Mouse (Mus musculus): ENCODE results near the gene P4hb. TPM values are rescaled to one million over a fixed set of nuclear protein-coding genes. Genes with fewer than 3 reads are reported as not detected.
A peak's percentile ranks its signal among the peaks of the same experiment; 100 is the strongest.

The P4hb gene
- polyA plus RNA-seq, 1 experiment = 23.2 TPM

DNA sequence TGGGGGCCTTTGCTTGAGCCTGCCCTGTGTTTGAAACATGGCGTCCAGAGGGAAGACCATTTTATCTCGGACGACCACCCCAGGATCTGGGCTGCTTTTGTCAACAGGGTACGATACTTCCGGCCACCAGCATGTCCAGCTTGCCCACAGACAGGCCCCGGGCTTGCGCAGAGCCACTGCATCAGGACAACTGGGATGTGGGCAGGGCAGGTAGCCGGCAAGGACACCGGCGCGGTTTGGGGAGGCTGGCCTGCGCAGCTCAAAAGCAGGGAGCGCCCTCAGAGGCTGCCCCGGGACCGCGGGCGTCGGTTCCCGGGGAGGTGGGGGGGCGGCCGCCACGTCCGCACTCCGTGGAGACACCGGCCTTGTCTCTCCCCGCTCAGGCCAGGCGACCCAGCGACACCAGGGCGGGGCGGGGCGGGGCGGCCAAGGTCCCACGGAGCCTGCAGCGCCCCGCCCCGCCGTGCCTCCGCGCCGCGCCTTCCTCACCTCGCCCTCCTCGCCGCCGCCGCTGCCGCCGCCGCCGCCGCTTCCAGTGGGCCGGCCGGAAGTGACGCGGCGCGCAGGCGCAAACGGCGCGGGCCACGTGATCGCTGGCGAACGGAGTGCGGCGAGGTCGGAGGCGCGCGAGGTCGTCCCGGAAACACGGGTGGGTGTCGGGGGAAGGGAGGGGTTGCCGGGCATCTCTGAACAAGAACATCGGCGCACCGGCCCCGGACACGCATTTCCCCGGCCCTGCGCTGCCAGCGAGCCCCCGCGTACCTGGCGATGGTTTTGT is 23.7 kb downstream of the P4hb start, which contains the start of gene Mcrip1:
Gene Mcrip1, minus strand, starts transcription at position 560 of the 778 bp plus-strand sequence.
- Histone ChIP-seq H3K4me1 (ENCODE audit: control insufficient read depth) (peaks cover 35% of the 10 kb centered on the region), H3K27me3 (ENCODE audit: control insufficient read depth) (no peaks in the 10 kb centered on the region), H3K36me3 (ENCODE audit: control insufficient read depth) (peaks cover 7% of the 10 kb centered on the region), H3K9me3 (ENCODE audit: control insufficient read depth, low read length) (no peaks in the 10 kb centered on the region), H3K4me3 (replicated peaks) (peak within 1 kb of the TSS; percentile 80)
- TF ChIP-seq TAL1 (IDR thresholded peaks at IDR 0.05; ENCODE audit: low read length) (no peak), GATA1 (IDR thresholded peaks at IDR 0.05; ENCODE audit: low read length) (no peak)

DNA sequence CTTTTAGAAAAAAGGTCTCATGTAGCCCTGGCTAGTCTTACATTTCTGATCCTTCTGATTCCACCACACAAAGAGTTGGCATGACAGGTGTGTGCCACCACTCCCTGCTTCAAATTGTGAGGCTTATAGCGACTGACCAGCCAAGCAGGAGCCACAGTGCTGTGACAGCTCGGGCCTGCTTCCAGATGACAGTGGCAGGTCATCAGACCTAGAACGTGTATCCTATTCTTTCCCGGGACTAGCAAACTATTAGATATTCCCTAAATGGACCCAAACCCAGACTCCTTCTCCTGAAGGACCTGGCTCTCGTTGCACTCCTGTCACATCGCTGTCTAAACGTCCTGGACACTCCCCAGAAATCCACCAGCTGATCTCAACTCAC is 24.3 kb downstream of the P4hb start:
- Histone ChIP-seq H3K36me3 (ENCODE audit: control insufficient read depth) (peaks cover 13% of the 10 kb centered on the region), H3K4me1 (ENCODE audit: control insufficient read depth) (peaks cover 35% of the 10 kb centered on the region), H3K4me3 (replicated peaks) (peak overlapping the region; percentile 80), H3K27me3 (ENCODE audit: control insufficient read depth) (no peaks in the 10 kb centered on the region), H3K9me3 (ENCODE audit: control insufficient read depth, low read length) (no peaks in the 10 kb centered on the region)
- TF ChIP-seq GATA1 (IDR thresholded peaks at IDR 0.05; ENCODE audit: low read length) (no peak), TAL1 (IDR thresholded peaks at IDR 0.05; ENCODE audit: low read length) (no peak)

DNA sequence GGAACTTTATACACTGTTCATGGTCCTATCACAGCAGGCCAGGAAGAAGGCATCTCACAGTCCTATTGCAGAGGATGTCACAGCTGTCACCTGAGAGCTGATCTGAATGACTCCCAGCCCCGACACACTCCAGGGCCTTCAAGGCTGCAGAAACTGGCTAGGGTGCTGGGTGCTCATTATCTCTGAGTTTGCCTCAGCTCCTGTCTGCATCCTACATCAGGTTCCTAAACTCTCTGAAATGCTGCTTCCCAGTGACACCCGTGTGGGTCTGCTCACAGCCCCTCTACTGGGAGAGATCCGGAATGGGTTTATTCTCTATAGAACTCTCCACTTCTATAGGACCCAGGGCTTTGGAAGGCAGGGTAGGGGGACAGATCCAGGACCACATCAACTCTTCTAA is 24.8 kb downstream of the P4hb start:
- Histone ChIP-seq H3K36me3 (ENCODE audit: control insufficient read depth) (peaks cover 17% of the 10 kb centered on the region), H3K27me3 (ENCODE audit: control insufficient read depth) (no peaks in the 10 kb centered on the region), H3K4me1 (ENCODE audit: control insufficient read depth) (peaks cover 35% of the 10 kb centered on the region), H3K9me3 (ENCODE audit: control insufficient read depth, low read length) (no peaks in the 10 kb centered on the region), H3K4me3 (replicated peaks) (peak overlapping the region; percentile 3)
- TF ChIP-seq GATA1 (IDR thresholded peaks at IDR 0.05; ENCODE audit: low read length) (no peak), TAL1 (IDR thresholded peaks at IDR 0.05; ENCODE audit: low read length) (no peak)

DNA sequence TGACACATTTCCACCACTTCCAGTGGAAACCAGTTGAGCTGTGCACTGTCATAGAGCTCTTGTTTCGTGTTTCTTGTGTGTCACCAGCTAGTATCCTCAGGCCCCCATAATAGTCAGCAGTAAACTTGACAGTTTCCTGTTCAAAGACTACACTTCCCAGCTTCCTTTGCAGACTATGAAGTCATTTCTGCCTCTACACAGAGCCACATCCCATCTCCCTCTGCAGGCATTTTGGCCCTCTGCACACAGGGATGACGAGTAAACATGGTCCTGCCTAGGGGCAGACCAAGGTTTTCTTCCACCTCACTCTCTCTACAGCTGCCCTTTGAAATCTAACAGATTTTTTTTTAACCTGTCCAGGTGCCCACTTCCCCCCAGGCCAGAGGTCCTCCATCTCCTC is 25.6 kb downstream of the P4hb start:
- Histone ChIP-seq H3K36me3 (ENCODE audit: control insufficient read depth) (peaks cover 25% of the 10 kb centered on the region), H3K4me3 (replicated peaks) (no peak overlapping the region), H3K4me1 (ENCODE audit: control insufficient read depth) (peaks cover 35% of the 10 kb centered on the region), H3K27me3 (ENCODE audit: control insufficient read depth) (no peaks in the 10 kb centered on the region), H3K9me3 (ENCODE audit: control insufficient read depth, low read length) (no peaks in the 10 kb centered on the region)
- TF ChIP-seq GATA1 (IDR thresholded peaks at IDR 0.05; ENCODE audit: low read length) (no peak), TAL1 (IDR thresholded peaks at IDR 0.05; ENCODE audit: low read length) (no peak)

DNA sequence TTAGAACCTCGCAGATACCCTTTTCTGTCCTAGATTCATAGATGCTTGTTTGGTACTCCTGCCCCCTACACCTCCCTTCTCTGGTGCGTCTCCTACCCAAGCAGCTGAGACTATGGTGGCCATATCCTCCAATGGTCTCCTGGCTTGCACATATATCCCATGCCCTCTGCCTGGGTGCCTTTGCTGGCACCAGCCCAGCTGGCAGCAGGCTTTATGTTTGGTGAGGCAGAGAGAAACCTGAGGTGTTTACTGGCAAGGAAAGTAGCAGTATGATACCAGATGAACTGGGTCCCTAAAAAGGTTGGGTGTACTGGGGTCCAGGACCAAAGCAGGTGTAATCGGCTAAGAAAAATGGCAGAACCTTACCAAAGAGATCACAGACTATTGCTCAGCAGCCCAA is 27.1 kb downstream of the P4hb start:
- no peak overlapping the region for H3K4me3 ChIP-seq (replicated peaks)
- no peaks in the 10 kb centered on the region for H3K9me3 ChIP-seq (ENCODE audit: control insufficient read depth, low read length)
- no peak for TF ChIP-seq GATA1 (IDR thresholded peaks at IDR 0.05; ENCODE audit: low read length)
- TF ChIP-seq TAL1 (IDR thresholded peaks at IDR 0.05; ENCODE audit: low read length) = no peak
- H3K27me3 ChIP-seq (ENCODE audit: control insufficient read depth) = no peaks in the 10 kb centered on the region
- H3K4me1 ChIP-seq (ENCODE audit: control insufficient read depth) = peaks cover 35% of the 10 kb centered on the region
- peaks cover 25% of the 10 kb centered on the region for H3K36me3 ChIP-seq (ENCODE audit: control insufficient read depth)

DNA sequence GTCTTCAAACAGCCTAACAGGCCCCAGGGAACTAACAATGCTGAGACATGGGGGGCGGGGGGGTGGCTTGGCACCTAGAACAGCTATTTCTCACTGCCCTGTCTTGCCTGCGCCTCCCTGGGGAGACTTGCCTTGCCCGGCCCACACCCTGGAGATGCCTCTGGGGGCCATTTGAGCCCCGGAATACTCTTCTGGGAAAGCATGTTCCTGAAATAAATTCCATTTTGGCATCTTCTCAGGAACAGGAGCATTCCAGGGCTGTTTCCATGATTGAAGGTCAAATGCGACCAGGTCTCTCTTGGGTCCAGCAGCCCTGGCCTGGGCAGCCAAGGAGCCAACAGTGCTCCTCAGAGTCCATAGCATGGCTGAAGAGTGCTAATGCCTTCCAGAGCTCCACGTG is 30.7 kb downstream of the P4hb start:
- no peaks in the 10 kb centered on the region for H3K9me3 ChIP-seq (ENCODE audit: control insufficient read depth, low read length)
- TF ChIP-seq GATA1 (IDR thresholded peaks at IDR 0.05; ENCODE audit: low read length) = no peak
- TF ChIP-seq TAL1 (IDR thresholded peaks at IDR 0.05; ENCODE audit: low read length) = no peak
- H3K4me1 ChIP-seq (ENCODE audit: control insufficient read depth) = peaks cover 11% of the 10 kb centered on the region
- peaks cover 25% of the 10 kb centered on the region for H3K36me3 ChIP-seq (ENCODE audit: control insufficient read depth)
- H3K4me3 ChIP-seq (replicated peaks) = no peak overlapping the region
- H3K27me3 ChIP-seq (ENCODE audit: control insufficient read depth) = no peaks in the 10 kb centered on the region; the same call in 1 of the 2 replicates

DNA sequence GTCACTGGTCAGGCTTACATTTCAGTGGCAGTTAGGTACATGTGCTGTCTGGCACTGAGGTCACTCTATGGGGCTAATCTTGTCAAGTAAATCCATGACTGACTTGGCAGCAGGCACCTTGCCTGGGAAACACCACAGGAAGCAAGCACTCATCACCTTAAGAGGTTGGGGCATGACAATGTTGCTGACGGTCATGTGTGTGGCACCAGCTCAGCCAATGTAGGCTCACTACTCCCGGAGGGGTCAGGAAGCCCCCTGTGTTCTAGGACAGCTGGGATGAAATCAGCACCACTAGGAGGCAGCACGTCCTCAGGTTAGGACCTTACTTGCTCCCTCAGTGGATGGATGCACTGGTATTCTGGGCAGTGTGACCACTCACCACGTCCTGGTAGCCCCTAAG is 31.1 kb downstream of the P4hb start:
- H3K27me3 ChIP-seq (ENCODE audit: control insufficient read depth) = no peaks in the 10 kb centered on the region; the same call in 1 of the 2 replicates
- no peak for TF ChIP-seq GATA1 (IDR thresholded peaks at IDR 0.05; ENCODE audit: low read length)
- TF ChIP-seq TAL1 (IDR thresholded peaks at IDR 0.05; ENCODE audit: low read length) = no peak
- peaks cover 9% of the 10 kb centered on the region for H3K4me1 ChIP-seq (ENCODE audit: control insufficient read depth)
- no peaks in the 10 kb centered on the region for H3K9me3 ChIP-seq (ENCODE audit: control insufficient read depth, low read length)
- H3K36me3 ChIP-seq (ENCODE audit: control insufficient read depth) = peaks cover 25% of the 10 kb centered on the region
- H3K4me3 ChIP-seq (replicated peaks) = no peak overlapping the region

DNA sequence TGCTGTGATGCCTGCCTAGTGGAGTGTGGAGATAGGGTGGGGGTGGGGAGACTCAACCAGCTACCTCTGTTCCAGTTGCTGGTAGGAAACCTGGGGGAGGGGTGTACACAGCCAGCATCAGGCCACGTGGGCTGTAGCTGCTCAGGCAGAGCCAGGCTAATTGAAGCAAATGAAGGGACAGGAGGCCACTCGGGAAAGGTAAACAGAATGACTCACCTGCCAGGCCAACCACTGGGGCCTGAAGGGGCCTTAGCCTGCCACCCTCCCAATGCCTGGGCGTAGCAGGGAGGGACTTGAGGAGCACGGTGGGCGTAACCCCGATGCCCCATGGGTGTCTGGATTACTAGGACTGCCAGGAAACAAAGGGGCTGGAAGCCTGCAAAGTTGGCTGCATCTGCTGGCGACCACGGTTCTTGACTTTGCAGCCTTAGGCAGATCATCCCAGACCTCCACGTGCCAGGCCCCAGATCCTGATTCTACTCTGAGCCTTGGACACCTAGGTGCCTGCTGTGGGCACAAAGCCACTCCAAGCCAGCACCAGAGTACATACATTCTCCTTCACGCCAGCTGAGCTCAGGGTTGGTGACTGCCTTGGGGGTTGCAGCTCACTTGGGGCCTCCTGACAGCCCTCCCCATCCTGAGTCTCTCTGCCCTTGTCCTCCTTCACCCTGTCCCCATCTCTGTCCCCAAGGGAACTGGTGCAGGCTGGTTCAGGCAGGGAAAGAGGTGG is 33.6 kb downstream of the P4hb start:
- H3K4me1 ChIP-seq (ENCODE audit: control insufficient read depth) = peaks cover 9% of the 10 kb centered on the region
- peaks cover 12% of the 10 kb centered on the region for H3K27me3 ChIP-seq (ENCODE audit: control insufficient read depth)
- TF ChIP-seq TAL1 (IDR thresholded peaks at IDR 0.05; ENCODE audit: low read length) = no peak
- no peak for TF ChIP-seq GATA1 (IDR thresholded peaks at IDR 0.05; ENCODE audit: low read length)
- H3K36me3 ChIP-seq (ENCODE audit: control insufficient read depth) = peaks cover 22% of the 10 kb centered on the region
- no peaks in the 10 kb centered on the region for H3K9me3 ChIP-seq (ENCODE audit: control insufficient read depth, low read length)
- no peak overlapping the region for H3K4me3 ChIP-seq (replicated peaks)

DNA sequence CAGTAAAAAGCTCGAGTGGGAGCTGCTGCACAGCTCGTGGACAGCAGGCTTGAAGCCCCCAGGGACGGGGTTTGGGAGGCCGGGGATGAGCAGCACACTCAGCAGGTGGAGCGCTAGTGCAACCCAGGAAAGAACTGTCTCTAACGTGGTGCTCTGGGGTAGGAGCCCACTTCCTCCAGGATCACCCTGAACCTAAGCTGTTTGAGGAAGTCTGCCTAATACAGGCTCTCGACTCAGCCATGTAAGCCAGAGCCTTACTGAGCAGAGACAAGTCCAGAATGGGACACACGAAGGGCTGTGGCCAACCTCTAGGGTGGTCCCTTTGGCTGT is 34.1 kb downstream of the P4hb start:
- Histone ChIP-seq H3K36me3 (ENCODE audit: control insufficient read depth) (peaks cover 16% of the 10 kb centered on the region), H3K4me3 (replicated peaks) (no peak overlapping the region), H3K4me1 (ENCODE audit: control insufficient read depth) (peaks cover 9% of the 10 kb centered on the region), H3K27me3 (ENCODE audit: control insufficient read depth) (peaks cover 18% of the 10 kb centered on the region), H3K9me3 (ENCODE audit: control insufficient read depth, low read length) (no peaks in the 10 kb centered on the region)
- TF ChIP-seq TAL1 (IDR thresholded peaks at IDR 0.05; ENCODE audit: low read length) = no peak
- no peak for TF ChIP-seq GATA1 (IDR thresholded peaks at IDR 0.05; ENCODE audit: low read length)

Data from erythroblast, embryonic 14.5 days (primary cell).